Comparison of ENCODE assay signal across 16 mouse cellular contexts in the genomic region with DNA sequence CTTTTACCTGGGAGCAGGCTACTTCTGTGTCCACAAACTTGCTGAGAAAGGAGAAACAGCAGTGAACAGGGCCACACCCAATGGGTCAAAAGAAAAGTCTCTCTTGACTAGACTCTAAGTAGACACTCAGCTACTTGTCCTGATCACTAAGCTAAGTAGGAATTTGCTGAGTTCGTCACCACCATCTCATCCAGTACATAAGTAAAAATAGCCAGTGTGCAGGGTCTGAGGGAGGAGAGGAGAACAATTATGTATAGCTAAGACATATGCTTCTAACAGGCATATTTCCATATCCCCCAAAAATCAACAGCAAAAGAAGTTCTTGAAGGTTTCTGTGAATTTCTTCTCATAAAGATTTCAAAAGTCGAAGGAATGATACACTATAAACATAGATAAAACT.
"Had no signal": no experiment of that assay in that cellular context is flagged by ENCODE, and none has a peak within 500 bp of the region (broad histone marks: within the 10 kb centered on the region; RNA-seq: fewer than 3 reads in every experiment).

No protein-coding gene starts in this region.

- H3K27ac ChIP-seq: neural tube, embryonic 13.5 days; neural tube, embryonic 15.5 days; stomach, embryonic 15.5 days; stomach, postnatal 0 days had no signal

- H3K4me1 ChIP-seq: neural tube, embryonic 13.5 days; neural tube, embryonic 15.5 days; stomach, embryonic 15.5 days had no signal

- H3K4me3 ChIP-seq: neural tube, embryonic 13.5 days; neural tube, embryonic 15.5 days; stomach, embryonic 15.5 days had no signal

- DNase-seq: retina, postnatal 1 day; right cerebral cortex, adult 18-20 months; right cerebral cortex, postnatal 14 days; right cerebral cortex, postnatal 25 days; right cerebral cortex, postnatal 4 days; spleen, adult 18-20 months; thymus, adult 18-20 months; thymus, adult 2 months; thymus, postnatal 14 days; thymus, postnatal 25 days; thymus, postnatal 36 days; thymus, postnatal 4 days had no signal
